Mouse (Mus musculus): ENCODE results near the gene Rps16. TPM values are rescaled to one million over a fixed set of nuclear protein-coding genes. Genes with fewer than 3 reads are reported as not detected.
"Not testable (repeated sequence)": the region's sequence is repeated elsewhere in the genome, so short reads cannot be mapped to it uniquely, and the experiment has no call there.

Rps16 gene
- total RNA-seq, 2 experiments from 2014 or later: 540 to 612 TPM

DNA sequence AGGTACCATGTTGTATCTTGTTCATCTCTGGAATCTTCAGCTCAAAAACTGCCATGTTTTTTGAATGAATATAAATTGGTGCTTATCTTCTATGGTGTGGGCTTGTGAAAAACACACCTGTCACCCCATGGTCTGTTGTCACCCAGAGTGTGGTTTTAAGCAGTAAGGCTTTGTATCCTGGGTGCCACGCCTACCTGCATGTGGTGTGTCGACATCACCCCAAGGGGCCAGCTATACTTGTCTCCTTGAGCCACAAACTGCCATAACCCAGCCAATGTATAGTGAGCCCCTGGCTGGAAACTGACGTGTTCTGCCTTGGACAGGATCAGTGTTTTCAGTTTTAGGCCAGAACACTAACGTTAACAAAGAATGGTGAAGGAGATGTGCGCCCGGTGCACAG lies 33.7 kb downstream of the Rps16 start:
- DNase-seq: no peak
- intact Hi-C loops (cut with DNase I): no loop called here

- DNase-seq: no peak
- intact Hi-C loops (cut with DNase I): no loop called here
Observed at GRCm38 (mm10) chr7:28385196-28385595, 34.7 kb downstream of the Rps16 start.

DNA sequence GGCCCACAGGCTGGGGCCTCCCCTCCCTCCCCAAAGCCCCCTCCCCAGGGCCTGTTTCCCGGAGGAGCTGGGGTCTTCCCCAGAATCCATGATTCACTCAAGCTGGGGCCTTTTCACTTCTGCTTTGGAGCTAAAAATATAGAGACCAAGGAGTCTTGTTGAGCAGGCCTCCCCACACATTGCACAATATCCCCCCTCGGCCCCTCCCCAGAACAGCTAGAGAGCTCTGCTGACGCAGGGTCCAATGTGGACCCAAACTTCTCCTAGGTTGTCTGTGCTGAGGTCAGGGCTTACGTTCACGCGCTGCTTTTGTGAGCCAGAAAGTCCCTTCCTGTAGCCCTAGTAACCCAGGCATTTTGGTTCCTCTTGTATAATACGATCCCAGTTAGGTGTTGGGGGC lies 35.6 kb downstream of the Rps16 start:
- intact Hi-C loops (cut with DNase I): loop anchor here (1.0 kb wide), 1 partner anchor 13 kb away; no protein-coding TSS in a partner anchor
- DNase-seq: peak in 1 of 2 experiments; percentile 50

- intact Hi-C loops (cut with DNase I): loop anchor here (1.0 kb wide), 1 partner anchor 13 kb away; no protein-coding TSS in a partner anchor
- peak; percentile 90 to 91 for DNase-seq
Observed at GRCm38 (mm10) chr7:28386462-28386861, 36.0 kb downstream of the Rps16 start.

- DNase-seq: not testable (repeated sequence)
- intact Hi-C loops (cut with DNase I): loop anchor here (1.0 kb wide), 1 partner anchor 14 kb away; no protein-coding TSS in a partner anchor
Observed at GRCm38 (mm10) chr7:28386877-28387276, 36.4 kb downstream of the Rps16 start.

GRCm38 (mm10) chr7:28387384-28387783 lies 36.9 kb downstream of the Rps16 start:
- intact Hi-C loops (cut with DNase I); DNase-seq: not testable (repeated sequence)

DNA sequence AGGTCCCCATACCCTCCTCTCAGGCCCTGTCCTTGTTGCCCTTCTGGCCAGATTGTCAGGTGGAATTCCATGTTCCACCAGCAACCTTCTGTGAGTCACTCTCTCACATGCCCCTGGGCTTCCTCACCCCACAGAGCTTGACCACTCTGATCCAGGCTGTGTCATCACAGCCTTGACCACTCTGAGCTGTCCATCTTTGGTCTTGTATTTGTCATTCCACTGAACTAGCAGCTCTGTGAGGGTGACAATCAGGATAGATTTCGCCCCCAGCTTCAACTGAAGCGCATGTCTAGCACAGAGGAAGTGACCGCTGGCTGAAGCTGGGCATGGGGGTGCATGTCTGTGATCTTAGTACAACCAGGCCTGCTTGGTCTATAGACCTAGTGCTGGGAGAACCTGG lies 39.9 kb downstream of the Rps16 start:
- intact Hi-C loops (cut with DNase I): no loop called here

DNA sequence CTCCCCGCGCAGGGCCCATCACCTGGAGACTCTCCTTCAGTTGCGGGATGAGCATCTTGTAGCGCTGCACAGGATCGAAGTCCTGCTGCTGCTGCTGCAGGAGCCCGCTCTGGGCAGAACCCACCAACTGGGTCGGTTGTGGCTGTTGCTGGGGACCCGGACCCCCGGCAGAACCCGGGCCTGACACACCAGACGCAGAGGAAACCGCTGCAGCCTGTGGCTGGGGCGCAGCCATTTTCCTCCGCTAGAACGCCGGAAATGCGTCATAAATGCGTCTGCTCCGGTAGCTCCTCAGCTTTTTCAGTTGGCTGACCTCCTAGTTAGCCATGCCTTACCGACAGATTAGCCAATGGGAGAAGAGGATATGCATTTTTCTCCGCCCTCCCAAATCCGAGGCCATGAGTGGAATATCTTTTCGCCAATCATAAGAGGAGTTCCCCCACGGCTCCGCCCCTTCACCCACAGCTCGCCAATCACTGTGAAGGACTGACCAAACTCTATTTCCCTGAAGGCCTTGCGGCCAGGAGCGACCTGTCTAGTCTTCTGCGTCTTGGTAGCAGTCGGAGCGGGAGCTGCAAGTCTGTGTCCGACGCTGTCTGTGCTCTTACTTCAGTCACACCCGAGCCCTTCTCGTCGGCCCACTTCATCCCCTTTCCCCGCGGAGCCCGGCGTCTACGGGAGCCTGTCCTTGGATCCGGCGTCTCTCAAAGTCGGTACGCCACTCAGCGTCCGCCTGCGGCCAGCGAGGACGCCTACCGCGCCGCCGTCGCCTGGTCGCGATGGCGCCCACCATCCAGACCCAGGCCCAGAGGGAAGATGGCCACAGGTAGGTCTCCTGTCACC lies 42.2 kb downstream of the Rps16 start, which contains the start of the genes Med29 and Paf1:
Gene Med29, minus strand, starts transcription at position 280 of the 843 bp plus-strand sequence.
Gene Paf1, plus strand, starts transcription at position 523 of the 843 bp plus-strand sequence.
- peak; percentile 92 to 94 for DNase-seq
- intact Hi-C loops (cut with DNase I): no loop called here

More for the DNA sequence above, 39.9 kb downstream of the Rps16 start:
- DNase-seq: no peak

- intact Hi-C loops (cut with DNase I): no loop called here
Observed at GRCm38 (mm10) chr7:28393272-28393951, 43.0 kb downstream of the Rps16 start.

GRCm38 (mm10) chr7:28395425-28395824 lies 45.0 kb downstream of the Rps16 start:
- DNase-seq: no peak
- intact Hi-C loops (cut with DNase I): no loop called here

More at GRCm38 (mm10) chr7:28393272-28393951, 43.0 kb downstream of the Rps16 start:
- no peak for DNase-seq

DNA sequence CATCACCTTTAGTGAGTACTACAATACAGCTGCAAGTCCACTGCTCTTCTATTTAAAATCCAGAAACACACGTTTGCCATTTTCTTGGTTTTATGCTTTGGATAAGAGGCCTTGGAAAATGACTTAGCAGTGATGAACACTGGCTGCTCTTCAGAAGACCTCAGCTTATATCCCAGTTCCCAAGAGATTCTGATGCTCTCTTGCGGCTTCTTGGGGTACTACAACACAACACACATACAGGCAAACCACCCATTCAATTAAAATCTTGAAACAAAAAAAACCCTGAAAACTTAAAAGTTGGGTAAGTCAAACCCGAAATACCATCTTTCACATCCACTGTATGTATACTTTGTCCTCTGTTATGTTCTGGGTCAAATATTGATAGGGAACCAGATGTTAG lies 47.5 kb downstream of the Rps16 start:
- DNase-seq: peak in 1 of 2 experiments; percentile 51
- intact Hi-C loops (cut with DNase I): loop anchor here (2.0 kb wide), 1 partner anchor 37 kb away; no protein-coding TSS in a partner anchor

DNA sequence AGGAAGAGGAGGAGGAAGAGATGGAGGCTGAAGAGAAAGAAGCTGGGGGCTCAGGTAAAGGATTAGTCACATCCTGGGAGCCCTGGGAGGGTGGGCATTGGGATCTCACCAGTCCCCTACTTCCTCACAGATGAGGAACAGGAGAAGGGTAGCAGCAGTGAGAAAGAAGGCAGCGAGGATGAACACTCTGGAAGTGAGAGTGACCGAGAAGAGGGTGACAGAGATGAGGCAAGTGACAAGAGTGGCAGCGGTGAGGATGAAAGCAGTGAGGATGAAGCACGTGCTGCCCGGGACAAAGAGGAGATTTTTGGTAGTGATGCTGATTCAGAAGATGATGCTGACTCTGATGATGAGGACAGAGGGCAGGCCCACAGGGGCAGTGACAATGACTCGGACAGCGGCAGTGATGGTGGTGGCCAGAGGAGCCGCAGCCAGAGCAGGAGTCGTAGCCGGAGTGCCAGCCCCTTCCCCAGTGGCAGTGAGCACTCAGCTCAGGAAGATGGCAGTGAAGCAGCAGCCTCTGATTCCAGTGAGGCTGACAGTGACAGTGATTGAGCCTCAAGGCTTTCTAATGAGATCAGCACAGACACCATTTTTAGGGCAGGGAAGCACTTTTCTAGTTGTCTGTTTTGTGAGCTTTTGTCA lies 48.4 kb downstream of the Rps16 start:
- DNase-seq: no peak
- intact Hi-C loops (cut with DNase I): no loop called here

- DNase-seq: no peak
- intact Hi-C loops (cut with DNase I): no loop called here
Observed at GRCm38 (mm10) chr7:28401030-28401429, 50.6 kb downstream of the Rps16 start.

GRCm38 (mm10) chr7:28401942-28402341 lies 51.5 kb downstream of the Rps16 start:
- DNase-seq: no peak
- intact Hi-C loops (cut with DNase I): no loop called here

Other genes with a start within 250 kb of the Rps16 start
- under 1 TPM in 1 of 2 experiments, not detected in 1; 0.02 TPM for gene 9530053A07Rik, start 221.2 kb upstream of the Rps16 start, total RNA-seq (2021)
- gene Fbl, start 180.9 kb upstream of the Rps16 start, total RNA-seq (2021): 10 to 100 TPM; 31.2 to 37.7 TPM
- gene Dyrk1b, start 171.2 kb upstream of the Rps16 start, total RNA-seq (2021): 10 to 100 TPM; 37.4 to 40.8 TPM
- 10 to 100 TPM; 10.7 to 11.9 TPM for gene Eid2, start 82.8 kb upstream of the Rps16 start, total RNA-seq (2021)
- 1 to 10 TPM; 8.0 to 9.4 TPM for gene Eid2b, start 72.9 kb upstream of the Rps16 start, total RNA-seq (2021)
- gene Selenov, start 59.5 kb upstream of the Rps16 start, total RNA-seq (2021): not detected
- not detected for gene Dll3, start 48.4 kb upstream of the Rps16 start, total RNA-seq (2021)
- 10 to 100 TPM; 47.9 to 57.3 TPM for gene Timm50, start 38.6 kb upstream of the Rps16 start, total RNA-seq (2021)
- 10 to 100 TPM; 55.6 to 58.4 TPM for gene Supt5, start 11.9 kb upstream of the Rps16 start, total RNA-seq (2021)
- 10 to 100 TPM; 32.1 to 32.5 TPM for gene Plekhg2, start 21.9 kb downstream of the Rps16 start, total RNA-seq (2021)
- 10 to 100 TPM; 25.7 to 27.6 TPM for gene Zfp36, start 29.6 kb downstream of the Rps16 start, total RNA-seq (2021)
- 10 to 100 TPM; 18.4 to 19.9 TPM for gene Med29, start 42.1 kb downstream of the Rps16 start, total RNA-seq (2021)
- gene Paf1, start 42.3 kb downstream of the Rps16 start, total RNA-seq (2021): 10 to 100 TPM; 46.2 to 47.7 TPM
- gene Gmfg, start 86.8 kb downstream of the Rps16 start, total RNA-seq (2021): 10 to 100 TPM in 1 of 2 experiments, 1 to 10 TPM in 1; 8.1 to 18.8 TPM
- gene Lrfn1, start 101.3 kb downstream of the Rps16 start, total RNA-seq (2021): 1 to 10 TPM in 1 of 2 experiments, under 1 TPM in 1; 0.69 to 1.1 TPM
- gene Ifnl2, start 159.8 kb downstream of the Rps16 start, total RNA-seq (2021): not detected
- gene Ifnl3, start 172.2 kb downstream of the Rps16 start, total RNA-seq (2021): not detected
- gene Sycn, start 190.2 kb downstream of the Rps16 start, total RNA-seq (2021): not detected
- gene Nccrp1, start 196.6 kb downstream of the Rps16 start, total RNA-seq (2021): not detected
- gene Samd4b, start 247.5 kb downstream of the Rps16 start, total RNA-seq (2021): 10 to 100 TPM; 32.1 to 32.4 TPM
- 1 to 10 TPM; 8.5 to 9.9 TPM for gene Pak4, start 247.5 kb downstream of the Rps16 start, total RNA-seq (2021)